Mouse (Mus musculus): Measurements from ENCODE around the gene Trp63. TPM values are rescaled to one million over a fixed set of nuclear protein-coding genes. Genes with fewer than 3 reads are reported as not detected.

Trp63 gene
- total RNA-seq, 2 experiments from 2014 or later: not detected

DNA sequence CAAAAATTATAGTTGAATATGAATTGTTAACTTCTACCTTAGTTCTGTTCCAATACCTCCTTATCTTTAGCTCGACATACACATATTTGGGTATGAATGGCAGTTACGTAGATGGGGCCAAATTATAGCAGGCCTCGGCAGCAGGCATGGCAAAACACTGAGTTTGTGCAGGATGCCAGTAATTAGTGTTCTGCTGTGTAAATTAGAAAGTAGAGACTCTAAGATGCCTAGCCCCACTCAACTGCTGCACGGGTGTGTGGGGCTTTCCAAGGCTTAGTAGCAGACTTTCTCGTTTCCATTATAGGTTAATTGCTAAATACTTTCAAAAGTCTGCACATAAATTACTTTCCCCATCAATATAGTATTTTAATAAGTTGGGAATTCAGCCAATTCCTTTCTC is 82.0 kb downstream of the Trp63 start:
- no peak for ATAC-seq (replicated peaks; ENCODE audit: low FRiP score, poor library complexity, severe bottlenecking)

DNA sequence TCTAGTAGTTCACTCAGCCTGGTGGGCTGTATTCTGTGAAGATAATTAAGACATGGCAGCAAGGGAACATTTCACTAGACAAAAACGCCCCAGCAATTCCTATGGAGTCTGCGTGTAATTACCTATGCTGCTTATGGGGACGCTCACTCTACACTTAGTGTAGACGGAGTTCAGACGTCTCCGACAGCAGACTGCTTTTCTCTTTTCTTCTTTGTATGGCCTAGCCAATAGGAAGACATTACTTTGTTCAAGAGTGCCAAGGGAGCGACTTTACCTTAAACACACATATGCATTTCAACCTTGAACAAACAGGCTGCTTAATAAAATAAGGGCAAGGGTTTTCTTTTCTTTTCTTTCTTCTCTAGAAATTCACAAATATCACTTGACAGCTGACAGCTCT is 91.0 kb downstream of the Trp63 start:
- no peak for ATAC-seq (replicated peaks; ENCODE audit: low FRiP score, poor library complexity, severe bottlenecking)

DNA sequence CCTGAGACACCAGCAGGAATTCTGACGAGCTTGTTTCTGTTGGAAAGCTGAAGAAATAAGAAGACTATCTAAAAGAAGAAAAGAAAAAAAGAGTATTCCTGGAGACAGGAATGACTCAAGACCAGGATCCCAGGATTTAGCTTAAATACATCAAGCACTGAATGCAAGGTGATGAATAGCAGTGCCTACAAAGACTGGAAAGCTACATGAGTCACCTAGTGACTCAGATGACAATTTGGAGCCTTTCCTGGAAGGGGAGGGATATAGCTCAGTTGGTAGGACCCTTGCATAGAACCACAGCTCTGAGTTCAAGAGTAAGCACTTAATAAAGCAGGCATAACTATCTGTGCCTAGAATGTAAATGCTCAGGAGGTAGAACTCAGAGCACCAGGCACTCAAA is 93.9 kb downstream of the Trp63 start:
- no peak for ATAC-seq (replicated peaks; ENCODE audit: low FRiP score, poor library complexity, severe bottlenecking)

DNA sequence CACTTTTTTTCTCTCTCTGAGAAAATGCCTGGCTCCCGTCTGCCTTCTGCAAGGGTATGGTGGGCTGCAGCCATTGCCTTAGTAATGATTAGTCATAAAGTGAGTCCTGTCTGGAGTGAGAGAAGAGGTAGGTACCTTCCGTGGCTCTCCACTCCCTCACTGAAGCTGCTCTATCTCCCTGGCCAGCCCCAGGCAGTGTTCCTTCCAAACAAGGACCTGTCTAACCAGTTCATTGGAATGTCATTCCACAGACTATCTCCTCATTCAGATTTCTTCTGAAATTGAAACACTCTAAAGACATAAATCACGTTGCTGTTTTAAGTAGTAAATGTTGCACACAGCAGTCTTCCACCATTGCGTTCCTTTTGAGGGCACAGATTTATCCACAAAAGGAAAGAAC is 96.4 kb downstream of the Trp63 start:
- no peak for ATAC-seq (replicated peaks; ENCODE audit: low FRiP score, poor library complexity, severe bottlenecking)

DNA sequence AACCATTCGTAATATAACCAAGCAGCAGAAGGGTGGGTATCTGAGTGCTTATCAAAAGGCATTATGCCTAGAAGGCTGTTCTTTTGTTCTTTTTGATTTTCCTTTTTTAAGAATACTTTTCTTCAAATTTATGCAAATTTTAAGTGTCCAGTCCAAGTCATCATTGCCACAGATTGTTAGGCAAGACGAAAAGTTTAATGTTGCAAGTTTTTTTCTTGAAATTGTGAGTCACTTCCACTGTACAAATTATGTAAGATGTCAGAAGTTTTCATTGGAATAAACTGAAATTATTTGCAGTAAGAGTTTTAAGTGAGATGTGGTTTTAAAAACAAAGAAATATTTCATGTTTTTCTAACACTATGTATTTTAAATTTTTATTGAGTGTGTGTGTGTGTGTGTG is 100.7 kb downstream of the Trp63 start:
- no peak for ATAC-seq (replicated peaks; ENCODE audit: low FRiP score, poor library complexity, severe bottlenecking)

DNA sequence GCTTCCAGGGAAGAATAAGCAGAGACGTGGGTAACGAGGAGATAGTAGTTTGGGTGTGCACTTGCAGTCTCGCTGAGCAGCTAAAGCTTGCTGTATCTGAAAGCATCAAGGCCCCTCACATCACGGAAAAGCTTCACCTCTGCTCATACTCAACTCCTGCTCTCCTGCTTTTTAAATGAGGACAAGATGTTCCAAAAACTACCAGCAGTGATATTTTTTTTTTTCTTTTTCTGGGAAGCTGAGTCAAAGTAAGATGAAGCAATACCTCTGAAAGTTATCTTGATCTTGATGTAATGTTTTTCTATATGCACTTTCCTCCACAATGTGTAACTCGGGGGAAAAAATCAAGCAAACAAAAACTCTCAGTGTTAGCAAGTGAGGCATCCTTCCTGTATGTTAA is 102.9 kb downstream of the Trp63 start:
- no peak for ATAC-seq (replicated peaks; ENCODE audit: low FRiP score, poor library complexity, severe bottlenecking)

DNA sequence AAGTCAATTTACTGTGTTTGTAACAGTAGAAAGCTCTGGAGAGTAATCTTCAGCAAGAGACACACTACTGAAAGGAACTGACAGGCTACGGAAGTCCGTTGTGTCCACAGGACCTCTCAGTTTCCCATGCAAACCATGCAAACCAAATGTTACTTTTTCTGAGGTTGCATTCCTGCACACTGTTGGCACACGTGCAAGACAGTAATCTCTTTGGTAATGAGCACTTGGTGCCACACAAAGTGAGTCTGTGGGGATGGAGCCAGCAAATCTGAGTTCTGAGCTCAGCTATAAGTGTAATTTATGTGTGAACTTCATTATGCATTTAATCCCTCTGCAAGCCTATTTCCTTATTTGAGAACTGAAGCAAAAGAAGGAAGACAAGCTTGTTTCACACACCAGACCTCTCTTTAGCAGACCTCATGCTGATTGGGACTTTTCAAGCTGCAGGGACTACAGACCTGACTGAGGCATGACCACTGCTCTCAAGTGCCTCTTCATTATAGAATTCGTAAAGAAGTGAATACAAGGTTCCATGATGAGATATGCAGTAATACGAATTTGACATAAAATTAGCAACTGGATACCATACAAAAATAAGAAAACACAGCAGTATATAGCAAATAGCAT is 109.2 kb downstream of the Trp63 start:
- no peak for ATAC-seq (replicated peaks; ENCODE audit: low FRiP score, poor library complexity, severe bottlenecking)

DNA sequence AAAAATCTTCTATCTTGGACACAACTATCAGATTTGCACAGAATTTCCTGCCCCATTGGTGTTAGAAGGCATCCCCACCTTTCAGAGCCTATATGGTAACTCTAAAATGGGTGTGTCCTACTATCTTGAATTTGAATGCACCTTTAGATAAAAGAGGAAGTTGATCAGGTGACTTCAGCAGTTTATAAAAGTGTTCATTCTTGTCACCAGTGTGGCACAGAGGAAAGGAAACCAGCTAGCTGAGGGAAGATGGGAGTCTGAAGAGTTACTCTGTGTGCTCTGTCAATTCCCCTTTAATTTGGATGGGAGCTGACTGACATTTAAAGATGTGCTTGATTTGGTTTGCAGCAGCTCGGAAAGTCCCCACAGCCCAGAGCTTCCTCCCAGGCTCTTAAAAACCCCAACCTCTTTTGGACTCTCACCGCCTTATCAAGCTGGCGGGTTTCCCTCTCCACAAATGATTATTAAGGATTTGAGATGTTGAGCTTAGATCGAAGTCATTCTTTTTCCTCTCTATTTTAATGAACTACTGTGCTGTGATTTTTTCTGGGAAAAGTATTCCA is 114.2 kb downstream of the Trp63 start:
- no peak for ATAC-seq (replicated peaks; ENCODE audit: low FRiP score, poor library complexity, severe bottlenecking)

DNA sequence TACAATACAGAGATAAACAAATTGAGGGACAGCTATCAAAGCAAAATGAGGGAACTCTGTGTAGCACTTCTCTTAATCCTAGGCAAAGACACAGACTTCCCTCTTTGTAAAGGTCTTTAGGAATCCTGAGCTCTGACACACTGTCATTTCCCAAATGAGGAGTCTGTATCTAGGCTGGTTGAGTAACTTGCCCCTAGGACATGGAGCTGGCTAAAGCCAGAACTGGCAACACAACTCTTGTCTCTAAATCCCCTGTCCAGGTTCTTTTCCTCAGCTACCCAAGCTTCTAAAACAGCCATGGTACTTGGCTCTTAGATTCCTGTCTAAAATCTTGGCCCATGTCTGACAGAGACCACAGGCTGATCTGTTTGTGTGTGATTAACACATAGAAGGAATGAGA is 116.1 kb downstream of the Trp63 start:
- ATAC-seq (replicated peaks; ENCODE audit: low FRiP score, poor library complexity, severe bottlenecking): no peak

DNA sequence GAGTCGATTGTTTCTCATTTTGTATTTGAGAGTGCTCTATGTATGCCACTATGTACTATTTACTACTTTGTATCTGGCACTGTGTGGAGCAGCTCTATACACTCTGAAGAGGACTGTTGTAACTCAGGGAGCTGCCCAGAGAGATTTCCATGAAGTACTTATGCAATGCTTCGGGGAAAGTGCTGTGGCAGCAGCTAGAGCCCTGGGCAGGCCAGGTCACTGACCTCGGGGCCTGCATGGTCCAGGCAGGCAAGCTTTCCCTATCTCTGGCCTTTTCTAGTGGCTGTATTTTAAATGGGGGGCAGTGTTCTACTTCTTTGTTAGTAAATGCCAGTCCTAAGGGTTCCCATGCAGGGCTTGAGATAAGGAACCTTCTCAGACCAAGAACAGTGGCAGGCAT is 121.4 kb downstream of the Trp63 start:
- no peak for ATAC-seq (replicated peaks; ENCODE audit: low FRiP score, poor library complexity, severe bottlenecking)

DNA sequence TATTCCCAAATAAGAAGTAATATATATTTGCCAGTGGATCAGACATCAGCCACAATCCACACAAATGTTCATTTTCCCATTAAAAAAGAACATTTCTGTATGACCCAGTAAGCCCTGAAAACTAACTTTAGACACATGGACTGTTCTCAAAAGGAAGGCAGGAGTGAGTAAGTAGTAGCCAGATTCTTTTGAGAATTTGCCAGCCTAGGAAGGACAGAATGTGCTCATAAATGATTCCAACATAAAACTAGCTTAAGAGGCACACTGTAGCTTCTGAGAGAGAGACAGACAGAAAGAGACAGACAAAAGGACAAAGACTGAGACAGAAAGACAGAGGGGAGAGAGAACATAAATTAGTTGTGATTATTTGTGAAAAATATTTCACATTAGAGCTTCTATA is 123.6 kb downstream of the Trp63 start:
- no peak for ATAC-seq (replicated peaks; ENCODE audit: low FRiP score, poor library complexity, severe bottlenecking)

DNA sequence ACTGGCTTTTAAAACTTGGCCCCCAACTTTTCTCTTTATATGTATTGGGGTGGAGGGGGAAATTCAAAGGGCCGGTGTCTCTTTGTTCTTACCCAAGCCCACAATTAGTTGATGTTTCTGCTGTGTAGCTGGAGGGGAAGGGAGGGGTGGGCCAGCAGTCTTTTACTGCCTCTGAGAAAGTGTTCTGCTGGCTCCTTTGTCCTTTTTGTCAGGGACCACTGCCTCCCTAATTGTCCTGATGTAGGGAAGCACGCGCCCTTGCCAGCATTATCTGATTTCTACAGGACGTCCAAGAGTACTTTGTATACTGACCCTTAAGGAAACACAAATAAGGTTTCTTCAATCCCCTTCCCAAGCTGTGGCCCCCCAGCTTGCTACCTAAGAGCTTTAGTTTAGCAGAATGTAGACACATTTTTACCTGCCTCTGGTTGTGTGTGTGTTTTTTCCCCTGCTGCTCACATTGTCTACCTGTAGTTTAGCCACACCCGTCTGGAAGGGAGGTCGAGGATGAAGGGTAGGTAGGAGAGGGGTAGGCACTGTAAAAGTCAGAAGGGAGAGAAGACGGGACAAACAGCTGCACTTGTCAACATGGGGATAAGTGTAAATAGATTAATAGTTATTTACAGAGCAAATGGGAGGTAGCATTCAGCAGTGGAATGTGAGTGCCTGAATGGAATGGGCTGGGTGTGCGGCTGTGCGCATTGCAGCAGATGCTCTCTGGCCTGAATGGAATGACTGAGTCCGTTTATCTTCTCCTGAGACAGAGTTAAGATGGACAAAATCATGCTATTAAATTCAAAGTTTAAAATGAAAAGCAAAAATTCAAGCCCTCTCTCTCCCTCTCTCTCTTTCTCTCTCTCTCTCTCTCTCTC is 134.4 kb downstream of the Trp63 start:
- no peak for ATAC-seq (replicated peaks; ENCODE audit: low FRiP score, poor library complexity, severe bottlenecking)

DNA sequence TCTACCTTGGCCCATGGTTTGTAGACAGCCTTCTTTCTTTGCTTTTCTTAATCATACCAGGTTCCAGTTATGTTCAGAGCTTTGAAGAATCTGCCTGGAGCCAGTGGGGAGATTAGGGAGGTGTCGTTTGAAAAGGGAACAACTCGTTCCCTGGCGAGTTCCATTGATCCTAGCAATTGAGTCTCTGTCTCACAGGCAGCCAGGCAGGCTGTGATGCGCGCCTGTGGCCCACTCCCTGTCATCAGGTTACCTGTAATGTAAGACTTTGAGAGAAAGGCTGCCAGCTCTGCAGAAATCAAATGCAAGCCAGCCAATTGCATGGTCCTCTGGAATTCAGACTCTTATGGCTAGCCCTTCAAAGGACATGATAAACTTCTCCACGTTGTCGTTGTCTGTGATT is 142.5 kb downstream of the Trp63 start:
- ATAC-seq (replicated peaks; ENCODE audit: low FRiP score, poor library complexity, severe bottlenecking): no peak

DNA sequence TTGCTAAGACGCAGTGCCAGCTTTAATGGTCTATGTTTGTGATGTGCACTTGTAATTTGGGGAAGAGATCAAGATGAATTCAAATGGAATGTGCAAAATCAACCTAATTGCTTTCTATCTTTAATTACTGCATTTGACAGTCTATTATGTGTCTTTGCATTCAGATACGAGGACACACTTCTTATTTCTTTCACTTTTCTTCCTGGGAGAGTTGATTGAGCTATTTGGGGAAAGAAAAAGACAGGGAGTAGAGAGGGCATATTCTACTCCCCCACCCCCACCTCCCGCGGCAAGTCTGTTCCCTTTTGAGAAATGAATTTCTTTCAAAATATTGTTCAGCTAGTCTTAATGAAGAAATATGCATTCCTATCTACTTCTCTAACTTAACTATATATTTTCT is 149.0 kb downstream of the Trp63 start:
- ATAC-seq (replicated peaks; ENCODE audit: low FRiP score, poor library complexity, severe bottlenecking): no peak

DNA sequence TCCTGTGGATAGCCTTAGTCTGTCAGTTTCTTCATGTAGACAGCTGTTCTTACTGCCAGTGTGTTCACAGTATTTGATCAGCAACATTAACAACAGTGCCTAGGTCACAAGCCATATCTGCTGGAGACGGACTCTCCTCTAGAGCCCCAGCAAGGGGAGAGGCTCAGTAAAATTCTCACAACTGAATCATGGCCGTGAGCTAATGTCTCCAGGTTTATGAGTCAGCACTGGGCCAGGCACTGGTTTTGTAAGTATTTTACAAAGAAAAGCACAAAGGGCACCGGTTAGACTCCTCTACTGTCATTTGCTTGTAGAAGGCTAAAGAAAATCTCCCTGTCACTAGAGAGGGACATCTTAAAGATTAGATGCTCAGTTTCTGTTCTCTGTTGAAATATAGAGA is 151.7 kb downstream of the Trp63 start:
- ATAC-seq (replicated peaks; ENCODE audit: low FRiP score, poor library complexity, severe bottlenecking): no peak

DNA sequence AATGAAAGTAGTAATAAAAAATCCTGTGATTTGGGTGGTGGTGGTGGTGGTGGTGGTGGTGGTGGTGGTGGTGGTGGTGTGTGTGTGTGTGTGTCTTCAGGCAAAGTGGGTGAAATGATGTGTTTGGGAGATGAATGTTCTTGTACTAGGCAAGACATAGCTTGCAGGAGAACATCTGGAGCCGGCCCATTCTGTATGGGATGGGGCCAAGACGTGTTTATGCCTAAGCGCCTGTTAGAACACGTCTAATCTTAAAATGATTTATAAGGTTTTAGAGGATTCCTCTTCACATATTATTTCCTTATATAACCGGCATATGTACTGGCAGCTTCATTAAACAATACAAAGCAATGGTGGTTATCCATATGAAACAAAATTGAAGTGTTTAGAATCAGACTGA is 152.2 kb downstream of the Trp63 start:
- ATAC-seq (replicated peaks; ENCODE audit: low FRiP score, poor library complexity, severe bottlenecking): no peak

DNA sequence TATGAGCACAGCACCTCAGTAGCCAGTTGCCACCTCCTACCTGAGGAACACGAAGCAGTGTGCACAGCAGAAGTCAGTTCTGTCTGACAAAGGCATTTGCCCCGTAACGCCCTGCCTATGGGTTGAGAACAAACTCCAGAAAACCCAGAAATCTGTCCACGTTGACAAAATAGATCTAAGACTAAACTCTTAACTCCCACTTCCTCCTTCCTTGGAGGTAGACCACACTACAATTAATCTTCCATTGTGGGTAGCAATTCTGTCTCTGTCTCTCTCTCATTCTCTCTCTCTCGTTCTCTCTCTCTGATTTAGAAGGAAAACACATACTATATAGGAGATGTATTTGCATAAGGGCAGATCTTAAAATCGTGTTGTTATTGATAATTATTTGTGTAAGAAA is 159.4 kb downstream of the Trp63 start:
- no peak for ATAC-seq (replicated peaks; ENCODE audit: low FRiP score, poor library complexity, severe bottlenecking)

DNA sequence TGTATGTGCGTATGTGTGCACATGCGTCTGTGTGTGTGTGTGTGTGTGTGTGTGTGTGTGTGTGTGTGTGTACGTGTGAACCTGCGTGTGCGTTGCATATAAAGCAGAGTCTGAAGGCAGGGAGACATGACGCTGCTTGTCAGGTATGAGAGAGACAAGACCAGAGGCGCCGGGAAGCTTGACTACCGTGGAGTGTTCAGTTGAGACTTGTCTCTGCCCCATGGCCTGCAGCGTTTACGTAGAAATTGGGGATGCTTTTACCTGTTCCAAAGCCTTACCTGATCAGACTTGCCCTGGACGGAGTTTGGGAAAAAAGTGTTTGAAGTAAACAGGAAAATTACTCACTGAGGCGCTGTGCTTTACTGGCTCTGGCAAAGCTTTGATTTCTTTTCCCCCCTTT is 160.1 kb downstream of the Trp63 start:
- ATAC-seq (replicated peaks; ENCODE audit: low FRiP score, poor library complexity, severe bottlenecking): no peak

DNA sequence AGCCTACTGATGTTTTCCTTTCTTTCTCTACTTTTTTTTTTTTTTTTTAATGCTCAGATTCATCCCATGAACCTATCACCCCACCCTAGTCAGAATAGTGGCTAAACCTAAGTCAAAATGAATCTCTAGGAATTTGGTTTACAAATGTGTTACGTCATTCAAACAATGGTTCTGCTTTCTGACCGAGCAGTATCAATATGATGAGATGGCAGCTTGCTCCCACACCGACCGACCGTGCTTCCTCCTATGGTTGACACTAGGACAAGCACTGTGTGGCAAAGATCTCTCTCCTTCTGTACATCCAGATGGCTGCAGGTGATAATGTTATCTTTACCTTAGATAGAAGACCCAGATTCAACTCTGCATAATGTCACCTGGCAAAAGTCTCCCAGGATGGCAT is 163.0 kb downstream of the Trp63 start:
- ATAC-seq (replicated peaks; ENCODE audit: low FRiP score, poor library complexity, severe bottlenecking): no peak

DNA sequence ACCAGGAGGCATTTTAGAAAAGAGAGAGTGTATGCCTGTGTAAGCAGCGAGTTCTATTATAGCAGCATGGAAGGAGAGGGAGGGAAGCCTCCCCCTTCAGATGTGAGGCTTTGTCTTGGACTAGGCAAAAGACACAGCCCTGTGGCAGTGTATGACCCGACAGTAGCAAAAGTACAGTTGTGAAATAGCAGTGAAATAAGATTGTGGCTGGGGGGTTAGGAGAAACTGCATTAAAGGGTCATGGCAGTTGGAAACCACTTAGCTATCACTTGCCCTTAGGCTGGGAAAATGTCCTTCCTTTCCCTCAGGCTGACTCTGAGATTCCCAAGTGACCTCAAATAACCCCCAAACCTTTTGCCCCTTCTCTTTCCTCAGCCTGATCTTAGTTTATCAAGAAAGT is 164.9 kb downstream of the Trp63 start:
- ATAC-seq (replicated peaks; ENCODE audit: low FRiP score, poor library complexity, severe bottlenecking): no peak

All from erythroblast, adult 5-6 weeks (primary cell).